Mouse (Mus musculus): Measurements from ENCODE around the gene Ikbke. TPM values are rescaled to one million over a fixed set of nuclear protein-coding genes. Genes with fewer than 3 reads are reported as not detected.
A peak's percentile ranks its signal among the peaks of the same experiment; 100 is the strongest.

The Ikbke gene
- polyA plus RNA-seq, 1 experiment from 2014 or later = 0.72 TPM

GRCm38 (mm10) chr1:131224848-131225471 is 54.4 kb downstream of the Ikbke start:
- H3K4me3 ChIP-seq (replicated peaks) = no peak overlapping the region
- no peaks in the 10 kb centered on the region for H3K27me3 ChIP-seq
- 62% methylated on average over 12 of the region's 12 CpGs for WGBS
- H3K4me1 ChIP-seq = no peaks in the 10 kb centered on the region
- no peaks in the 10 kb centered on the region for H3K9me3 ChIP-seq
- no peak overlapping the region for H3K4me2 ChIP-seq
- H3K27ac ChIP-seq = no peak overlapping the region
- H3K36me3 ChIP-seq (replicated peaks) = no peaks in the 10 kb centered on the region
- no peak overlapping the region for H3K9ac ChIP-seq
- no peak for ATAC-seq (ENCODE audit: low FRiP score)

GRCm38 (mm10) chr1:131223345-131223744 is 56.1 kb downstream of the Ikbke start:
- ATAC-seq (ENCODE audit: low FRiP score) = no peak
- WGBS = 92% methylated on average over 2 of the region's 2 CpGs

GRCm38 (mm10) chr1:131221822-131222590 is 57.4 kb downstream of the Ikbke start:
- no peak overlapping the region for H3K9ac ChIP-seq
- H3K27me3 ChIP-seq = no peaks in the 10 kb centered on the region
- H3K36me3 ChIP-seq (replicated peaks) = no peaks in the 10 kb centered on the region
- ATAC-seq (ENCODE audit: low FRiP score) = no peak
- H3K27ac ChIP-seq = no peak overlapping the region
- no peaks in the 10 kb centered on the region for H3K4me1 ChIP-seq
- no peak overlapping the region for H3K4me2 ChIP-seq
- H3K4me3 ChIP-seq (replicated peaks) = no peak overlapping the region
- H3K9me3 ChIP-seq = no peaks in the 10 kb centered on the region
- WGBS = 89% methylated on average over 13 of the region's 13 CpGs

More at GRCm38 (mm10) chr1:131223345-131223744, 56.1 kb downstream of the Ikbke start:
- Histone ChIP-seq H3K9ac (no peak overlapping the region), H3K9me3 (no peaks in the 10 kb centered on the region), H3K27me3 (no peaks in the 10 kb centered on the region), H3K4me3 (replicated peaks) (no peak overlapping the region), H3K4me1 (no peaks in the 10 kb centered on the region), H3K27ac (no peak overlapping the region), H3K36me3 (replicated peaks) (no peaks in the 10 kb centered on the region), H3K4me2 (no peak overlapping the region)

GRCm38 (mm10) chr1:131218933-131219332 is 60.5 kb downstream of the Ikbke start:
- no peak overlapping the region for H3K9ac ChIP-seq
- ATAC-seq (ENCODE audit: low FRiP score) = no peak
- 88% methylated on average over 11 of the region's 11 CpGs for WGBS

GRCm38 (mm10) chr1:131213361-131213760 is 66.0 kb downstream of the Ikbke start:
- no peak overlapping the region for H3K9ac ChIP-seq
- WGBS = 87% methylated on average over 6 of the region's 6 CpGs
- no peaks in the 10 kb centered on the region for H3K4me1 ChIP-seq
- H3K36me3 ChIP-seq (replicated peaks) = no peaks in the 10 kb centered on the region
- H3K4me2 ChIP-seq = no peak overlapping the region
- H3K27me3 ChIP-seq = no peaks in the 10 kb centered on the region
- ATAC-seq (ENCODE audit: low FRiP score) = no peak
- no peak overlapping the region for H3K4me3 ChIP-seq (replicated peaks)
- no peaks in the 10 kb centered on the region for H3K9me3 ChIP-seq
- no peak overlapping the region for H3K27ac ChIP-seq

More at GRCm38 (mm10) chr1:131218933-131219332, 60.5 kb downstream of the Ikbke start:
- Histone ChIP-seq H3K4me2 (no peak overlapping the region), H3K9me3 (no peaks in the 10 kb centered on the region), H3K4me1 (no peaks in the 10 kb centered on the region), H3K27ac (no peak overlapping the region), H3K4me3 (replicated peaks) (no peak overlapping the region), H3K27me3 (no peaks in the 10 kb centered on the region), H3K36me3 (replicated peaks) (no peaks in the 10 kb centered on the region)

GRCm38 (mm10) chr1:131212956-131213355 is 66.5 kb downstream of the Ikbke start:
- Histone ChIP-seq H3K36me3 (replicated peaks) (no peaks in the 10 kb centered on the region), H3K4me2 (no peak overlapping the region), H3K9me3 (no peaks in the 10 kb centered on the region), H3K9ac (no peak overlapping the region), H3K27me3 (no peaks in the 10 kb centered on the region), H3K4me1 (no peaks in the 10 kb centered on the region), H3K27ac (no peak overlapping the region), H3K4me3 (replicated peaks) (no peak overlapping the region)
- no peak for ATAC-seq (ENCODE audit: low FRiP score)
- WGBS = 84% methylated on average over 5 of the region's 5 CpGs

- Histone ChIP-seq H3K4me2 (no peak overlapping the region), H3K9ac (no peak overlapping the region), H3K27me3 (no peaks in the 10 kb centered on the region), H3K27ac (no peak overlapping the region), H3K36me3 (replicated peaks) (no peaks in the 10 kb centered on the region), H3K4me3 (replicated peaks) (no peak overlapping the region), H3K9me3 (no peaks in the 10 kb centered on the region), H3K4me1 (no peaks in the 10 kb centered on the region)
- WGBS = 89% methylated on average over 1 of the region's 1 CpGs
- ATAC-seq (ENCODE audit: low FRiP score) = no peak
Measured at GRCm38 (mm10) chr1:131211655-131212054, 67.8 kb downstream of the Ikbke start.

- Histone ChIP-seq H3K9me3 (no peaks in the 10 kb centered on the region), H3K27ac (no peak overlapping the region), H3K4me2 (no peak overlapping the region), H3K27me3 (no peaks in the 10 kb centered on the region), H3K36me3 (replicated peaks) (no peaks in the 10 kb centered on the region), H3K4me3 (replicated peaks) (no peak overlapping the region), H3K4me1 (no peaks in the 10 kb centered on the region), H3K9ac (no peak overlapping the region)
- ATAC-seq (ENCODE audit: low FRiP score) = no peak
- whole genome bisulfite sequencing = 74% methylated on average over 8 of the region's 8 CpGs
Measured at GRCm38 (mm10) chr1:131209971-131210426, 69.4 kb downstream of the Ikbke start.

- H3K9ac ChIP-seq = no peak overlapping the region
- WGBS = 83% methylated on average over 6 of the region's 6 CpGs
- H3K27ac ChIP-seq = no peak overlapping the region
- no peaks in the 10 kb centered on the region; the same call in 1 of the 2 replicates for H3K27me3 ChIP-seq
- no peak for ATAC-seq (ENCODE audit: low FRiP score)
- H3K4me2 ChIP-seq = no peak overlapping the region
- H3K4me1 ChIP-seq = no peaks in the 10 kb centered on the region
- H3K9me3 ChIP-seq = no peaks in the 10 kb centered on the region
- H3K4me3 ChIP-seq (replicated peaks) = no peak overlapping the region
- no peaks in the 10 kb centered on the region for H3K36me3 ChIP-seq (replicated peaks)
Measured at GRCm38 (mm10) chr1:131208800-131209199, 70.6 kb downstream of the Ikbke start.

GRCm38 (mm10) chr1:131208081-131208480 is 71.3 kb downstream of the Ikbke start:
- no peak overlapping the region for H3K27ac ChIP-seq
- H3K9me3 ChIP-seq = no peaks in the 10 kb centered on the region
- no peak for ATAC-seq (ENCODE audit: low FRiP score)
- no peak overlapping the region for H3K9ac ChIP-seq
- WGBS = 89% methylated on average over 5 of the region's 5 CpGs
- H3K4me1 ChIP-seq = no peaks in the 10 kb centered on the region
- H3K27me3 ChIP-seq = no peaks in the 10 kb centered on the region; the same call in 1 of the 2 replicates
- no peak overlapping the region for H3K4me3 ChIP-seq (replicated peaks)
- no peak overlapping the region for H3K4me2 ChIP-seq
- H3K36me3 ChIP-seq (replicated peaks) = no peaks in the 10 kb centered on the region

- no peak overlapping the region for H3K4me2 ChIP-seq
- no peaks in the 10 kb centered on the region for H3K36me3 ChIP-seq (replicated peaks)
- H3K9ac ChIP-seq = no peak overlapping the region
- ATAC-seq (ENCODE audit: low FRiP score) = peak; percentile 53; the same call in 1 of the 2 replicates
- H3K4me3 ChIP-seq (replicated peaks) = no peak overlapping the region
- H3K9me3 ChIP-seq = no peaks in the 10 kb centered on the region
- no peak overlapping the region for H3K27ac ChIP-seq
- H3K27me3 ChIP-seq = no peaks in the 10 kb centered on the region; the same call in 1 of the 2 replicates
- no peaks in the 10 kb centered on the region for H3K4me1 ChIP-seq
- WGBS = 5% methylated on average over 5 of the region's 5 CpGs
Measured at GRCm38 (mm10) chr1:131207531-131207930, 71.9 kb downstream of the Ikbke start.

- H3K4me2 ChIP-seq = no peak overlapping the region
- H3K4me3 ChIP-seq (replicated peaks) = no peak overlapping the region
- 84% methylated on average over 5 of the region's 5 CpGs for WGBS
- no peaks in the 10 kb centered on the region for H3K36me3 ChIP-seq (replicated peaks)
- H3K27me3 ChIP-seq = no peaks in the 10 kb centered on the region; the same call in 1 of the 2 replicates
- H3K4me1 ChIP-seq = no peaks in the 10 kb centered on the region
- H3K27ac ChIP-seq = no peak overlapping the region
- no peaks in the 10 kb centered on the region for H3K9me3 ChIP-seq
- H3K9ac ChIP-seq = no peak overlapping the region
- no peak for ATAC-seq (ENCODE audit: low FRiP score)
Measured at GRCm38 (mm10) chr1:131206342-131206741, 73.1 kb downstream of the Ikbke start.

Measured in forebrain, embryonic 12.5 days (tissue).